Mouse (Mus musculus): ENCODE data around the gene Arhgap29.

- TF ChIP-seq GATA1 (IDR thresholded peaks at IDR 0.05; ENCODE audit: low read length) = no peak
- no peak for TF ChIP-seq TAL1 (IDR thresholded peaks at IDR 0.05; ENCODE audit: low read length)
Observed at GRCm38 (mm10) chr3:122009818-122010217, 57.5 kb downstream of the Arhgap29 start.

All from erythroblast, embryonic 14.5 days (primary cell).